In the genomic region with DNA sequence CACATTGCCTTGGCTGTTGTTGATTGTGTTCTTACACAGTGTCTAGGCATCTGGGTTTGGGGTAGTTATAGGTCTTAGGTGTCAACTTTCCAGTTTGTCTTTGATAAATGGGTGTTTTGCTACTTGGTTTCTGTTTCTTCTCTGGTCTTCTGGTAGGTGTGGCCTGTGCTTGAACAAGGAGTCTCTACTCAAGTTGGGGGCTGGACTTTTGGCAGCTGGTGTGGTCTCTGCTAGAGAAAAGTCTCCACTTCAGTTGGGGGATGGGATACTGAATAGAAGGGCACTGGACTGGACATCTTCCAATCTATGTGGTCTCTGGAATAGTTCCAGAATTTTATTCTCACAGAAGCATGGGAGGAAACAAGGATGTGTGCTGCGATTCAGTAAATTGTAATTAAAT, we compare ENCODE assay signal across 13 mouse cellular contexts. TPM values are rescaled to one million over a fixed set of nuclear protein-coding genes. Genes with fewer than 3 reads are reported as not detected.
"Had no signal": no experiment of that assay in that cellular context is flagged by ENCODE, and none has a peak within 500 bp of the region (broad histone marks: within the 10 kb centered on the region; RNA-seq: fewer than 3 reads in every experiment).

No protein-coding gene starts in this region.

- DNase-seq: retina, postnatal 1 day; right cerebral cortex, adult 18-20 months; right cerebral cortex, postnatal 14 days; right cerebral cortex, postnatal 25 days; right cerebral cortex, postnatal 4 days; spleen, adult 18-20 months; thymus, adult 18-20 months; thymus, adult 2 months; thymus, postnatal 14 days; thymus, postnatal 25 days; thymus, postnatal 36 days; thymus, postnatal 4 days had no signal

RNA-seq across cellular contexts. Expression of a gene that starts 44.9 kb away (rescaled TPM):
- total RNA-seq: neutrophil, adult 5-6 weeks had no signal
